Mouse (Mus musculus) hindbrain, embryonic 11.5 days (tissue): ENCODE data around the gene Bpifb9a. TPM values are rescaled to one million over a fixed set of nuclear protein-coding genes. Genes with fewer than 3 reads are reported as not detected.

Experiments
- polyA plus RNA-seq: library from polyadenylated mRNA; unstranded; fragments of >200 nt; fragmentation: Nextera tagmentation; extraction: Ambion mirVana; gene quantifications from 2 replicates; pipeline ENCODE4 v1.2.1, GENCODE M21; 2014

The Bpifb9a gene
- polyA plus RNA-seq, 1 experiment from 2014 or later, result not detected

Other genes starting within 250 kb of the Bpifb9a start
- gene Bpifa2, start 249.6 kb upstream of the Bpifb9a start, polyA plus RNA-seq, result not detected in 2 replicates
- not detected in 2 replicates for gene Bpifa3, start 127.5 kb upstream of the Bpifb9a start, polyA plus RNA-seq
- gene Bpifa1, start 115.0 kb upstream of the Bpifb9a start, polyA plus RNA-seq, result not detected in 2 replicates
- gene Bpifa5, start 95.2 kb upstream of the Bpifb9a start, polyA plus RNA-seq, result not detected in 2 replicates
- gene Bpifb1, start 67.0 kb upstream of the Bpifb9a start, polyA plus RNA-seq, result not detected in 2 replicates
- 0.50 TPM in 1 of 2 replicates, not detected in the other for gene Bpifb5, start 34.1 kb upstream of the Bpifb9a start, polyA plus RNA-seq
- gene Bpifb9b, start 49.4 kb downstream of the Bpifb9a start, polyA plus RNA-seq, result not detected in 2 replicates
- 13.2 and 15.8 TPM in 2 replicates for gene Cdk5rap1, start 115.2 kb downstream of the Bpifb9a start, polyA plus RNA-seq
- 2.1 TPM in 2 replicates for gene Snta1, start 150.2 kb downstream of the Bpifb9a start, polyA plus RNA-seq
- 68.2 and 71.5 TPM in 2 replicates for gene Cbfa2t2, start 178.6 kb downstream of the Bpifb9a start, polyA plus RNA-seq